Mouse (Mus musculus) liver, embryonic 11.5 days (tissue): ENCODE results near the gene Nfam1. TPM values are rescaled to one million over a fixed set of nuclear protein-coding genes. Genes with fewer than 3 reads are reported as not detected.

Experiments used
- ATAC-seq: fragments of 200-750 bp; cut with Nextera tagmentation; replicated peaks from 2 replicates; pipeline ENCODE4 v1.8.0; 2017; ENCODE audit warnings: moderate number of reproducible peaks, mild to moderate bottlenecking, moderate TSS enrichment, moderate library complexity; ENCODE audit not compliant: low FRiP score
- DNase-seq: peaks from one replicate; pipeline ENCODE4 v3.0.0-alpha.2; 2017; ENCODE audit warnings: low spot score
- H3K27ac ChIP-seq: fragments of 300-500 bp; sonication (generic); 2 replicates; pipeline ENCODE4 v1.5.1; 2014; ENCODE audit warnings: mild to moderate bottlenecking, low read depth, low read length, control low read depth
- H3K27me3 ChIP-seq: fragments of 300-500 bp; sonication (generic); replicated peaks from 2 replicates; pipeline ENCODE4 v1.6.1; 2014; ENCODE audit warnings: low read length, mixed read lengths; ENCODE audit not compliant: control insufficient read depth, insufficient read depth
- H3K36me3 ChIP-seq: fragments of 300-500 bp; sonication (generic); 2 replicates; pipeline ENCODE4 v1.6.1; 2014; ENCODE audit warnings: mild to moderate bottlenecking, low read length, moderate library complexity, mixed read lengths; ENCODE audit not compliant: control insufficient read depth, insufficient read depth
- H3K4me1 ChIP-seq: fragments of 300-500 bp; sonication (generic); replicated peaks from 2 replicates; pipeline ENCODE4 v1.6.1; 2014; ENCODE audit warnings: low read length, mixed read lengths; ENCODE audit not compliant: control insufficient read depth, insufficient read depth
- H3K4me2 ChIP-seq: fragments of 300-500 bp; sonication (generic); 2 replicates; pipeline ENCODE4 v1.6.1; 2014; ENCODE audit warnings: mild to moderate bottlenecking, control low read depth, moderate library complexity
- H3K4me3 ChIP-seq: fragments of 300-500 bp; sonication (generic); 2 replicates; pipeline ENCODE4 v1.5.1; 2014; ENCODE audit warnings: low read depth, low read length, control low read depth
- H3K9ac ChIP-seq: fragments of 300-500 bp; sonication (generic); 2 replicates; pipeline ENCODE4 v1.6.1; 2014; ENCODE audit warnings: low read depth, low read length, control low read depth
- H3K9me3 ChIP-seq: fragments of 300-500 bp; sonication (generic); 2 replicates; pipeline ENCODE4 v1.6.1; 2016; ENCODE audit warnings: low read length, inconsistent platforms, mixed read lengths; ENCODE audit not compliant: control insufficient read depth
- WGBS: fragments of 180-500 bp; shearing (Covaris S2); extraction: QIAGEN DNeasy Blood & Tissue Kit; methylation state at CpG from one replicate; pipeline ENCODE4 v1.1.7; 2014; 5-methylcytosine and 5-hydroxymethylcytosine counted together
- polyA plus RNA-seq: library from polyadenylated mRNA; unstranded; fragments of >200 nt; fragmentation: Nextera tagmentation; extraction: Ambion mirVana; gene quantifications from 2 replicates; pipeline ENCODE4 v1.2.1, GENCODE M21; 2014

The Nfam1 gene
- polyA plus RNA-seq, 1 experiment from 2014 or later: 6.6 TPM

DNA sequence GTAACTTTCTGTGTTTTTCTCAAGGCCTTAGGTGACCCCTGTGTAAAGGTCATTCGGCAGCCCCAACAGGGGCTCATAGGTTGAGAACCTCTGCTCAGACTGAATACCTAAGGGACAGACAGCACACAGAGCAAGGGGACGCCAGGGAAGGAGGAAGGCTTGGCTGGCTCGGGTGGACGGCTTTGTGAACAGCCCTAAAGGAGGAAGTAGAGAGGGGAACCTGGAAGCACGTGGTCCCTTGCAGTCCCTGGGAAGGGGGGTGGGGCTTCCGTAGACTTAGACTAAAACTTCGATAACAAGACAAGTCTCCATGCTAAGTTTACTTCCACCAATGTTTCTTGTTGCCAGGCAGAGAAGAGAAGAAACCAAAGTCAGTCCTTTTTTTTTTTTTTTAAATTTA, 3.0 kb upstream of the Nfam1 start:
- Histone ChIP-seq H3K4me2 (no peak overlapping the region), H3K27ac (no peak overlapping the region), H3K9ac (no peak overlapping the region), H3K4me3 (no peak overlapping the region), H3K36me3 (no peaks in the 10 kb centered on the region), H3K27me3 (peaks cover 10% of the 10 kb centered on the region), H3K4me1 (peaks cover 16% of the 10 kb centered on the region), H3K9me3 (no peaks in the 10 kb centered on the region)
- no peak for DNase-seq
- no peak for ATAC-seq
- WGBS: 31% methylated on average over 7 of the region's 7 CpGs

DNA sequence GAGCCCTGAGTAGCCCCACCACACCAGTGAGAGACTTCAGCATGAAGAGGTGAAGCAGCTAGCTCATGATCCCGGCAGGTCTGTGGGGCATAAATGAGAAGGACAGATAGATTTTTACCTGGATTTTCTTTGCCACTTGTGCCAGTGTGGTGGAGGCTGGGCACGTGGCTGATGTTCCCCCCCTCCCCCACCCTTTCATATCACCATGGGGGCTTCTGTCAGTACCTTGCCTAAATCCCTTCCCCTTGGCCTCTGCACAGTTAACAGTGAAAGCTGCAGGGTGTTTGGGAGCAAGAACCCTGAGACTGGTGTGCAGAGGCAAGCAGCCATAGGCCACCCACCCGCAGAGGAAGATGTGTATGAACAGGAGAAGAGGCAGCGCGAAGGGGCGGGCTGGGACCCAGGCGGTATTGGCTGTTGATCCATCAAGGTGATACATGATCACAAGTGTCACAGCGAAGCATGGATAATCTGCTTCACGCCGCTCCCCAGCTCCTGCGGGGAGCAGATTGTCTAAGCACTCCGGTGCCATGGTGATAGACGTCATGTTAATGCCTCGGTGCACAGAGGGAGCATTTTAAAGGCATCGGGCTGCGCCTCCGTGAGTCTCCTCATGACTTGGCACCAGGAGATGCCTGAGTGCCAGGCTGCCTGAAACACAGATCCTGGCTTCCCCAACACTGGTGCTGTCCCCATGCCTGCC, 1.3 kb upstream of the Nfam1 start:
- H3K27ac ChIP-seq: no peak overlapping the region

DNA sequence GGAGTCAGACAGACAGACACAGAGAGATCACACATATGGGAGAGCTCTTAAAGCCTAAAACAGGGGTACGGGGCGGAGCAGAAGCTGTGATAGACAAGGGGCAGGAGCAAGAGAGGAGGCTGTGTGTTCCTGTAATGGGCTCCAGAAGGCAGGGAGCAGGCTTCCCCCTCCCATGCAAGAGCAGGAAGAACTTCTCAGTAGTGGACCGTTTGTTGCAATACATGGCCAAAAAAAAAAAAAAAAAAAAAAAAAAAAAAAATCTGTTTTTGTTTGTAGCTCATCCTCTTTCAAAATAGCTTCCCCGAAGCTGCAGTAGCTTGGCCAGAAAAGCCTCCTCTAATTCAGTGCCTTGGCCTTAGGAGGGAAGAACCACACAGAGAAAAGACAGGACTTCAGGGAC, 2.2 kb downstream of the Nfam1 start:
- Histone ChIP-seq H3K4me3 (no peak overlapping the region), H3K9ac (no peak overlapping the region), H3K4me2 (no peak overlapping the region), H3K36me3 (no peaks in the 10 kb centered on the region), H3K27ac (no peak overlapping the region), H3K9me3 (no peaks in the 10 kb centered on the region), H3K27me3 (peaks cover 4% of the 10 kb centered on the region), H3K4me1 (peaks cover 17% of the 10 kb centered on the region)
- no peak for ATAC-seq
- 58% methylated on average over 4 of the region's 4 CpGs for WGBS
- no peak for DNase-seq

More for the DNA sequence above, 1.3 kb upstream of the Nfam1 start:
- Histone ChIP-seq H3K9ac (no peak overlapping the region), H3K9me3 (no peaks in the 10 kb centered on the region), H3K4me3 (no peak overlapping the region), H3K4me2 (peak overlapping the region; percentile 7), H3K27me3 (peaks cover 10% of the 10 kb centered on the region), H3K4me1 (peaks cover 20% of the 10 kb centered on the region), H3K36me3 (no peaks in the 10 kb centered on the region)
- DNase-seq (no peak), ATAC-seq (no peak)
- 24% methylated on average over 17 of the region's 17 CpGs for WGBS

GRCm38 (mm10) chr15:83029725-83030718, 3.1 kb downstream of the Nfam1 start:
- no peak overlapping the region for H3K4me3 ChIP-seq
- no peak for ATAC-seq
- peaks cover 4% of the 10 kb centered on the region for H3K27me3 ChIP-seq
- no peak overlapping the region for H3K9ac ChIP-seq
- no peak overlapping the region for H3K27ac ChIP-seq
- no peaks in the 10 kb centered on the region for H3K36me3 ChIP-seq
- H3K9me3 ChIP-seq: no peaks in the 10 kb centered on the region
- 0 out of 2 replicates have a peak overlapping the region, but pooled peaks have one; percentile 15 for H3K4me2 ChIP-seq
- peaks cover 22% of the 10 kb centered on the region for H3K4me1 ChIP-seq
- DNase-seq: no peak
- 47% methylated on average over 11 of the region's 11 CpGs for WGBS

DNA sequence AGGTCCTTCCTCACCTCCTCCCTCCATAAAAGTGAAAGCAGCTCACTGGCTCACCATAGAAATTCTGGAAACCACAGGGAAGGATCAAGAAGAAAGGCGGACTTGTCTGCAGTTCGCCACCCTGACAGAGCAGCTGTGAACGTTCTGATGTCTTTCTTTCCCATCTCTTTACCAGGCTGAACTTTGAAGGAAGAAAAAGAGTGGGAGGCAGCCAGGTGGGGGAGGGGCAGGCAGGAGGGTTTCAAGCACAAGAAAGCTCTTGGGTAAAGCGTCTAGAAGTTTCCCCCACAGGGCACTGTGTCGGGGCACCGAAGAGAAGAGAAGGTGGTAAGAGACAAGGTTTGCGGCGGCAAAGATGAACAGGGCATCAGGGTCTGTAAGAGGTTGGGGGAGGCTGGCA, 7.0 kb downstream of the Nfam1 start:
- WGBS: 67% methylated on average over 8 of the region's 8 CpGs
- ATAC-seq: no peak
- Histone ChIP-seq H3K36me3 (no peaks in the 10 kb centered on the region), H3K27me3 (no peaks in the 10 kb centered on the region), H3K27ac (no peak overlapping the region), H3K4me1 (peaks cover 10% of the 10 kb centered on the region; the same call in 1 of the 2 replicates), H3K4me2 (no peak overlapping the region), H3K9ac (no peak overlapping the region), H3K4me3 (no peak overlapping the region), H3K9me3 (no peaks in the 10 kb centered on the region)
- no peak for DNase-seq

DNA sequence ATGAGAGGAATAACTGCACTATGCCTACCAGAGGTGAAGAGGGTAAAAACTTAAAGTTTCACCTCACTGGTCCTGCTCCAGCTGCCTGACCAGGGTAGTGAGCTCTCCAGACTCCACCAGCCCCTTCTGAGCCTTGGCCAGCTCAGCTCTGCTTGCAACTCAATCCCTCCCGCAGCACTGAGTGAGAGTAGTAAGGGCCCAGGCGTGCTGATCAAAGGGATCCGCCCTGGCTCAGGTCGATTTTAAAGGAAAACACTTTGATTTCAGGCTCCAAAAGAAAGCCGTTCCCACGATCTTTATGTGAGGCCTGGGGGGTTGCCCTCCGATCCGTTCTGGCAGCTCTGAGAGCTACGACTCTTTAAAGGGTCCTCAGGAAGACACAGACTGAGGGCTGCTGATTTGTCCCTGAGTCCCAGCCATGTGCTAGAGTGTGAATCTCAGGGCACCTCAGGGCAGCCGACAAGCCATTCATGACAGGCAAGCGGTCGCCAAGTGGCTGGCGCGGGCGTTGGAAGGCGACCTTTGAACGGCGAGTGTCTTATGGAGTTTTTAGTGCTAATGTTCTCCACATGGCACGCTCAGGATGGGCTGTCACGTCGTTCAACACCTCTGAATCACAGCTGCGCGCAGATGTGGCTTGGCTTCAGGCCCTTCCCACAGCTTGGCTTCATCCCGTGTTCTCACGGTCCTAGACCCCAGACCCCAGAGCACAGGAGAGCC, 7.9 kb downstream of the Nfam1 start:
- Histone ChIP-seq H3K36me3 (no peaks in the 10 kb centered on the region), H3K27me3 (no peaks in the 10 kb centered on the region), H3K4me3 (no peak overlapping the region), H3K4me1 (peaks cover 9% of the 10 kb centered on the region; the same call in 1 of the 2 replicates), H3K9ac (no peak overlapping the region), H3K9me3 (no peaks in the 10 kb centered on the region), H3K4me2 (no peak overlapping the region), H3K27ac (no peak overlapping the region)
- ATAC-seq (no peak), DNase-seq (no peak)
- 52% methylated on average over 25 of the region's 25 CpGs for WGBS

DNA sequence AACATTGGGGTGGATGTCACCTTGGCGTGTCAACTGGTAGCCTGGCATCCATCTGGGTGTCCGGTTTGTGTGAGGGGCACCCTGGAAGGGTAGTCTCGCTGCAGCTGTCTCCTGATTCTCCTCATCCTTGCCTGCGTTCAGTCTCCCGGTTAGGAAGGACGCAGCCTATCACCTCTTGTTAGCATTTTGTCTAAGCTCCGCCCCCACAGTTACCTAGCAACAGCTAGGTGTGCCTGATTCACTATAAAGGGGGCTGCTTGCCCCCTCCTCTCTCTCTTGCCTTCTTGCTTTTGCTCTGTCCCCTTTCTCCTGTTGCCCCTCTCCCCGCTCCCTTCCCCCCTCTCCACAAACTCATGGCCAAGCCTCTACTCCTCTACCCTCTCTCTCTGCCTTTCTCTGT, 10.2 kb downstream of the Nfam1 start:
- no peak overlapping the region for H3K4me3 ChIP-seq
- peaks cover 6% of the 10 kb centered on the region; the same call in 1 of the 2 replicates for H3K4me1 ChIP-seq
- H3K27ac ChIP-seq: no peak overlapping the region
- ATAC-seq: no peak
- H3K9me3 ChIP-seq: no peaks in the 10 kb centered on the region
- no peak overlapping the region for H3K4me2 ChIP-seq
- no peaks in the 10 kb centered on the region for H3K36me3 ChIP-seq
- no peak overlapping the region for H3K9ac ChIP-seq
- no peak for DNase-seq
- H3K27me3 ChIP-seq: no peaks in the 10 kb centered on the region
- 57% methylated on average over 8 of the region's 8 CpGs for WGBS

- H3K27ac ChIP-seq: no peak overlapping the region
- no peaks in the 10 kb centered on the region for H3K36me3 ChIP-seq
- DNase-seq (no peak), ATAC-seq (no peak)
- no peak overlapping the region for H3K4me3 ChIP-seq
- H3K4me1 ChIP-seq: peaks cover 10% of the 10 kb centered on the region
- H3K9me3 ChIP-seq: no peaks in the 10 kb centered on the region
- no peaks in the 10 kb centered on the region for H3K27me3 ChIP-seq
- 52% methylated on average over 15 of the region's 15 CpGs for WGBS
- H3K9ac ChIP-seq: no peak overlapping the region
- no peak overlapping the region for H3K4me2 ChIP-seq
Measured at GRCm38 (mm10) chr15:83010990-83011664, 22.0 kb downstream of the Nfam1 start.
